ENCODE assay signal across 8 mouse cellular contexts in the genomic region with DNA sequence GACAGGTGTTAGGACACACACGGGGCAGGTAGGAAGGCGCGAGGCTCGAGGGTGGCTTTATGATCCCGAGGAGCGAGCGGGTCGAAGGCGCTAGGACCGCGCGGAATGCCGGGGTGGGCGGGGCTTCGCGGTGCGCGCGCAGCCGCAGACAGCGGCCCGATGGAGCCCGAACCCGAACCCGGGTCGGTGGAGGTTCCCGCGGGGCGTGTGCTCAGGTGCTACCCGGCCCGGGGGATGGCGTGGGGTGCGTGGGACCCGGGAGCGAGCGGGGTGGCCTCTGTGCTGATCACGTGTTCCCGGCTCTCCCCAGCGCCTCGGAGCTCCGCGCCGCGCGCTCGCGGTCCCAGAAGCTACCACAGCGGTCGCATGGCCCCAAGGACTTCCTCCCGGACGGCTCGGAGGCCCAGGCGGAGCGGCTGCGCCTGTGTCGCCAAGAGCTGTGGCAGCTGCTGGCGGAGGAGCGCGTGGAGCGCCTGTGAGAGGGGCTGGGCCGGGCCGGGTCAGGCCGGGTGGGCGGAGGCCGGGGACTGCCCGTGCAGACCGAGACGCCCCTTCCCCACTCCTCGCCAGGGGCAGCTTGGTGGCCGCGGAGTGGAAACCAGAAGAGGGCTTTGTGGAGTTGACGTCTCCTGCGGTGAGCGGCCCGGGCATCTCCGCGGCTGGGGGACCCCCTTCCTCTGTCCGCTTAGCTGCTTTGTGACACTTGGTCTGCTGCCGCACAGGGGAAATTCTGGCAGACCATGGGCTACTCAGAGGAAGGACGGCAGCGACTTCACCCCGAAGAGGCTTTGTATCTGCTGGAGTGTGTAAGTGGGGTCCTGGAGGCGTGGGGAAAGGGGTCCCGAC. TPM values are rescaled to one million over a fixed set of nuclear protein-coding genes. Genes with fewer than 3 reads are reported as not detected.
DNase-seq lines count a peak whose midpoint lies in the region; ATAC-seq and TF ChIP-seq lines count a peak whose summit lies in the region.

A gene (plus strand): TSS at position 120 of the 846 bp plus-strand sequence.

- DNase-seq in B cell, adult 2 months, result peak; percentile 92 to 93
- DNase-seq in kidney, postnatal 0 days (ENCODE audit: low spot score), result peak; percentile 82
- peak; percentile 81 for DNase-seq in liver, embryonic 13.5 days
- DNase-seq in natural killer cell, adult 2 months (ENCODE audit: low spot score in 2 of 2), result peak; percentile 73 to 82

- no peak for TF ChIP-seq CTCF in bone marrow macrophage, adult 2 months (IDR thresholded peaks at IDR 0.05; ENCODE audit: low read depth, low read length)
- no peak for TF ChIP-seq CTCF in embryonic fibroblast, embryonic 13.5 days (IDR thresholded peaks at IDR 0.05; ENCODE audit: borderline replicate concordance, insufficient read depth, low read length)
- no peak for TF ChIP-seq CTCF in kidney, postnatal 0 days (IDR thresholded peaks at IDR 0.05; ENCODE audit: low read depth)

- H3K4me1 ChIP-seq in bone marrow macrophage, adult 2 months (ENCODE audit: control insufficient read depth, insufficient read depth, low read length), result peaks cover 7% of the 10 kb centered on the region; the same call in 1 of the 2 replicates
- H3K4me1 ChIP-seq in embryonic fibroblast, embryonic 13.5 days (ENCODE audit: control insufficient read depth, insufficient read depth, low read length), result peaks cover 2% of the 10 kb centered on the region; the same call in 1 of the 2 replicates
- peaks cover 40% of the 10 kb centered on the region for H3K4me1 ChIP-seq in heart, embryonic 12.5 days (replicated peaks)
- peaks cover 37% of the 10 kb centered on the region for H3K4me1 ChIP-seq in kidney, postnatal 0 days (replicated peaks; ENCODE audit: insufficient read depth, low read length)
- peaks cover 54% of the 10 kb centered on the region for H3K4me1 ChIP-seq in liver, embryonic 13.5 days (replicated peaks)
- H3K4me1 ChIP-seq in stomach, embryonic 14.5 days (ENCODE audit: control insufficient read depth, insufficient read depth, low read length), result peaks cover 32% of the 10 kb centered on the region

- H3K9me3 ChIP-seq in heart, embryonic 12.5 days (replicated peaks), result no peaks in the 10 kb centered on the region
- H3K9me3 ChIP-seq in kidney, postnatal 0 days (replicated peaks; ENCODE audit: low read length), result no peaks in the 10 kb centered on the region
- H3K9me3 ChIP-seq in liver, embryonic 13.5 days (replicated peaks), result no peaks in the 10 kb centered on the region
- H3K9me3 ChIP-seq in stomach, embryonic 14.5 days (ENCODE audit: control insufficient read depth, low read depth, low read length), result no peaks in the 10 kb centered on the region

- peaks cover 50% of the 10 kb centered on the region for H3K36me3 ChIP-seq in heart, embryonic 12.5 days
- 0 out of 2 replicates have a peak, but pooled peaks cover 4% of the 10 kb centered on the region for H3K36me3 ChIP-seq in kidney, postnatal 0 days (ENCODE audit: insufficient read depth, low read length)
- peaks cover 44% of the 10 kb centered on the region for H3K36me3 ChIP-seq in liver, embryonic 13.5 days
- peaks cover 13% of the 10 kb centered on the region for H3K36me3 ChIP-seq in stomach, embryonic 14.5 days (ENCODE audit: control insufficient read depth, insufficient read depth, low read length)

- peak within 1 kb of the TSS; percentile 96 for H3K4me3 ChIP-seq in bone marrow macrophage, adult 2 months (ENCODE audit: insufficient read depth, low read length)
- peak within 1 kb of the TSS; percentile 71 for H3K4me3 ChIP-seq in embryonic fibroblast, embryonic 13.5 days (ENCODE audit: insufficient read depth, low read length)
- peak within 1 kb of the TSS; percentile 69 for H3K4me3 ChIP-seq in heart, embryonic 12.5 days
- peak within 1 kb of the TSS; percentile 79 for H3K4me3 ChIP-seq in kidney, postnatal 0 days (replicated peaks; ENCODE audit: low read depth, low read length)
- peak within 1 kb of the TSS; percentile 76 for H3K4me3 ChIP-seq in liver, embryonic 13.5 days (replicated peaks)
- H3K4me3 ChIP-seq in stomach, embryonic 14.5 days (ENCODE audit: low read depth, low read length), result peak within 1 kb of the TSS; percentile 92

- no peak for TF ChIP-seq POLR2A in bone marrow macrophage, adult 2 months (IDR thresholded peaks at IDR 0.05; ENCODE audit: borderline replicate concordance, low read depth, low read length)
- TF ChIP-seq POLR2A in embryonic fibroblast, embryonic 13.5 days (IDR thresholded peaks at IDR 0.05; ENCODE audit: low read depth, low read length), result peak; percentile 73

- ATAC-seq in heart, embryonic 12.5 days (ENCODE audit: insufficient number of reproducible peaks, low FRiP score), result peak; percentile 67
- peak; percentile 44 for ATAC-seq in kidney, postnatal 0 days (replicated peaks; ENCODE audit: low FRiP score, low read depth)
- ATAC-seq in liver, embryonic 13.5 days (ENCODE audit: low read depth), result peak; percentile 54
- peak; percentile 60 for ATAC-seq in stomach, embryonic 14.5 days (ENCODE audit: insufficient number of reproducible peaks, insufficient read depth, low FRiP score, low read depth)

- peak within 1 kb of the TSS; percentile 14; the same call in 1 of the 2 replicates for H3K27ac ChIP-seq in bone marrow macrophage, adult 2 months (ENCODE audit: insufficient read depth, low read depth, low read length)
- H3K27ac ChIP-seq in embryonic fibroblast, embryonic 13.5 days (ENCODE audit: insufficient read depth, low read length), result no peak within 1 kb of the TSS
- H3K27ac ChIP-seq in heart, embryonic 12.5 days (ENCODE audit: poor library complexity, severe bottlenecking), result peak within 1 kb of the TSS; percentile 91
- peak within 1 kb of the TSS; percentile 79 for H3K27ac ChIP-seq in kidney, postnatal 0 days
- peak within 1 kb of the TSS; percentile 81 for H3K27ac ChIP-seq in liver, embryonic 13.5 days
- H3K27ac ChIP-seq in stomach, embryonic 14.5 days (ENCODE audit: low read length), result peak within 1 kb of the TSS; percentile 67

- H3K9ac ChIP-seq in heart, embryonic 12.5 days, result peak within 1 kb of the TSS; percentile 77
- peak within 1 kb of the TSS; percentile 75 for H3K9ac ChIP-seq in kidney, postnatal 0 days (ENCODE audit: low read depth, low read length)
- peak within 1 kb of the TSS; percentile 87 for H3K9ac ChIP-seq in liver, embryonic 13.5 days
- peak within 1 kb of the TSS; percentile 73 for H3K9ac ChIP-seq in stomach, embryonic 14.5 days (replicated peaks; ENCODE audit: low read depth, low read length)

- WGBS in heart, embryonic 12.5 days, result under 1% methylated on average over 74 of the region's 84 CpGs
- WGBS in kidney, postnatal 0 days, result under 1% methylated on average over 82 of the region's 84 CpGs
- under 1% methylated on average over 84 of the region's 84 CpGs for WGBS in liver, embryonic 13.5 days (ENCODE audit: insufficient replicate concordance)
- under 1% methylated on average over 84 of the region's 84 CpGs for WGBS in stomach, embryonic 14.5 days

- no peaks in the 10 kb centered on the region for H3K27me3 ChIP-seq in heart, embryonic 12.5 days (replicated peaks)
- H3K27me3 ChIP-seq in kidney, postnatal 0 days (ENCODE audit: insufficient read depth, low read length), result no peaks in the 10 kb centered on the region
- no peaks in the 10 kb centered on the region for H3K27me3 ChIP-seq in liver, embryonic 13.5 days
- H3K27me3 ChIP-seq in stomach, embryonic 14.5 days (ENCODE audit: control insufficient read depth, insufficient read depth, low read length), result no peaks in the 10 kb centered on the region

- peak within 1 kb of the TSS; percentile 86 for H3K4me2 ChIP-seq in heart, embryonic 12.5 days
- H3K4me2 ChIP-seq in kidney, postnatal 0 days (ENCODE audit: low read length), result peak within 1 kb of the TSS; percentile 93
- peak within 1 kb of the TSS; percentile 95 for H3K4me2 ChIP-seq in liver, embryonic 13.5 days
- H3K4me2 ChIP-seq in stomach, embryonic 14.5 days (replicated peaks; ENCODE audit: low read depth, low read length), result peak within 1 kb of the TSS; percentile 94

RNA-seq across cellular contexts. Expression of the gene that starts here (rescaled TPM):
- 10.6 and 14.4 TPM in 2 replicates for polyA plus RNA-seq in bone marrow macrophage, adult 2 months (2012; ENCODE audit: insufficient read depth, insufficient read length, missing spikeins)
- 10.1 and 12.2 TPM in 2 replicates for polyA plus RNA-seq in embryonic fibroblast, embryonic 13.5 days (2011; ENCODE audit: insufficient read length, low read depth, missing spikeins)
- polyA plus RNA-seq in heart, embryonic 12.5 days (2016; fragmentation: Nextera tagmentation; extraction: Ambion mirVana), result 23.0 and 29.2 TPM in 2 replicates
- polyA plus RNA-seq in kidney, postnatal 0 days (2015; fragmentation: Nextera tagmentation; extraction: Ambion mirVana), result 34.7 and 36.2 TPM in 2 replicates
- polyA plus RNA-seq in liver, embryonic 13.5 days (2015; fragmentation: Nextera tagmentation; extraction: Ambion mirVana), result 19.3 and 20.1 TPM in 2 replicates
- 24.3 and 25.0 TPM in 2 replicates for polyA plus RNA-seq in stomach, embryonic 14.5 days (2014; fragmentation: Nextera tagmentation; extraction: Ambion mirVana)
